Mouse (Mus musculus) right cerebral cortex, postnatal 10 days (tissue): Measurements from ENCODE around the gene Slc23a4.

Experiments used
- DNase-seq, 2 experiments: peaks; one replicate each; pipeline ENCODE4 v3.0.0; 2021; ENCODE audit warnings: low spot score in 2 of 2

Gene Slc23a4

DNA sequence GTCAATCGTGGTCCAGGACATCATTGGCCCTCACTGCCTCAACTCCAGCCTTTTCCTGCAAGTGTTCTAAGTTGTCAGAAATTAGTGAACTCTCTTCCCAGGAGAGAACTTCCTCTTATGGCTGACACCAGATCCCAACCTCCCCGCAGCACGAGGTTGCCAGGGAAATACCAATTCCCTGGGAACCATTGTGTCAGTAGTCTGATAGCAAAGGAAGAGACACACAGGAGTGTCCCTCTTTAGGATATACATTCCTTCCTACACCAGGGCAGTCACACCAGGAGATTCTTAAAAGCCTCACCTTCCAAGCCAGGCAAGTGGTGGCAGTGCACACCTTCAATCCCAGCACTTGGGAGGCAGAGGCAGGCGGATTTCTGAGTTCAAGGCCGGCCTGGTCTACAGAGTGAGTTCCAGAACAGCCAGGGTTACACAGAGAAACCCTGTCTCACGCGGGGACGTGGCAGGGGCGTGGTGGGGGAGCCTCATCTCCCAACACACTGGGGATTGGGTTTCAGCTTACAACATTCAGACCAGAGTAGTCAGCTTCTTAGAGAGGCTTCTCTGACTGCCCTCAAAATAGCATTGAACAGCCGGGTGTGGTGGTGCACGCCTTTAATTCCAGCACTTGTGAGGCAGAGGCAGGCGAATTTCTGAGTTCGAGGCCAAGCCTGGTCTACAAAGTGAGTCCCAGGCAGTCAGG lies 74.7 kb downstream of the Slc23a4 start:
- DNase-seq: no peak

DNA sequence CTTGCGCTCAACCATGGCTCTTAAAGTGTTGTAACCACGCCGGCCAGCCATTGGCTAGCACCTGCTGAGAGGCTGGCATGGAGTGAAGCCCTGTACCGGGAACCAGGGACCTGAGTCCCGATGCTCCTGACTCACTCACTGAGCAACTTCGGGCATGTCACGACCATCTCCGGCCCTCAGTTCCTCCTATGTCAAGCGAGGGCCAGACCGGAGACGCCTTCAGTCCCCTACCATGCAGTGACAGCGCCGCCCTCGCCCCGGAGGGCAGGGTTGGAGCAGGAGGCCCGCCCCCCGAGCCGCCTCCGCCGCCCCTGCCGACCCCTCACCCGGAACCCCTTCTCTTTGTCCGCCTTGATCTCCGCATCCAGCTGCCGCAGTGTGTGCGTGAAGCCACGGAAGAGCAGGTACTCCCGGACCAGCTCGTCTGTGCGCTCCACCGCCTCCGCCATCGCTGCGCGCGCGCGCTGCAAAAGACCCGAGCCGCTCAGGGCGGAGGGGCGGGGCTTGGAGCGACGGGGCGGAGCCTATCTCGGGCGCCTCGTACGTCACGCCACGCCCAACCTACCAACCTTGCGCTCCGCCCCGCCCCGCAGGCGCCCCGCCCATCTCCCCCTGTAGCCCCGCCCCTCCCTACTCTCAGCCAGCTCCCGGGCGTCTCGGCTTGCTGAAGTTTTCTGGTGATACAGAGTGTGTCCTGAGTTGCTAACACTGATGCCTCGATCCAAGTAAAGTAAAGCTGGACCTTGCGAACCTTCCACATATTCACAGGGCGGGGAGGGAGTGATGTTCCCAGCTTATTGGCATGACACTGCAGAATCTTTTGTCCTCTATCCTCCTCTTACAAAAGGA lies 77.6 kb downstream of the Slc23a4 start, which contains the start of gene Wdr91:
TSS of gene Wdr91 (minus strand) at position 506 of the 849 bp plus-strand sequence.
- peak; percentile 93 to 95 for DNase-seq

DNA sequence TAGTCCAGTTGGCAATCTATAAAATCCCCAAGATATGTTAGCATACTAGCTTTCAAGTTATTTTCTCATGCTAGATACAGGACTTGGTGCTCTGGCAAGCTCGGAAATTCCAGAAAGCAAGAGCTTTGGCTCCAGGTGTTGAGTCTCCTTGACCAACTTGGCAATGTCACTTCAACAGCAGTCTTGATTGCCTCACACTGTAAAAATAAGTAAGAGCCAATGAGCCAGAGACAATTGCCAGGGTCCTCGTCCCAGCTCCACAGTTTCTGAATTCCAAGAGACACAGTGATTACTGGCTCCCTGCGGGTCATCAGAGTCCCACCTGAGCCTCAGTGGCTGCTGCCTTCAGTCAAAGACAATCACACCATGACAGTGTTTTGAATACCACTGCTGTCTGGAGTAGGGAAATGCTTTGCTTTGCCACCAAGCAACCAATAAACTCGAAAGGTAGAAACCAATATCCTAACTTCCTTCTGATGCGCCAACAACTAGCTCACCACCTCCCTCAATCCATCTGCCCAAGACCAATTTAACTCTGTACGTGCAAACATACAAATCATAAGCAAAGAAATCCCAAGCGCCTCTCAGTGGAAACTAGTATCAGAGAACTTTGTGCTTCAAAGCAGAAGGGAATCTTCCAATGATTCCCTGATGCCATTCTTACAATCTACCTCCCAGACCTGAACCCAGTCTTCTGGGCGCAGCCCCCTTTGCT lies 78.4 kb downstream of the Slc23a4 start:
- DNase-seq: no peak

DNA sequence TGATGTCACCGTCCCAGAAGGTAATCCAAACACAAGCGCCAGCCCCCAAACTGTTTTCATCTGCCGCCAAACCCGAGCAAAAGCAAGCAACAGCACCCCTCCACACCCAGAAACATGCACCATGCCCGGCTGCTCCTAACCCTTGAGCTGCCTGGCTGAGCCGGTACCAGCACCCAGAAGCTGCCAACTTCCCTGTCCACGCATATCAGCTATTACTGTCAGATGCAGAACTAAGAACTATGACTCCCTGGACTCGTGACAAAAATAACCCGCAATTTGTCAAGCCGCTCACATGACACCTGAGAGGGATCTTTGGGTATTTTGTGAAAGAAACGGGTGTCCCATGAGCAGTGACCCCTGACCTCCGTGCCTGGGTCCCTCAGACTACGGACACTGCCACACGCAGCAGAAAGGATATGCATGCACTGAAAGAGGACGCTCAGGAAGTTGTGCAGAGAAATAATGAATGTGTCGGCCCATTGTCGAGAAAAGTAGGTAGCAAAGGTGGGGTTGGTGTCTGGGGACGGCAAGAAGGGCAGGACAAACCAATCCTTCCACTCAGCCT lies 80.4 kb downstream of the Slc23a4 start:
- no peak for DNase-seq

DNA sequence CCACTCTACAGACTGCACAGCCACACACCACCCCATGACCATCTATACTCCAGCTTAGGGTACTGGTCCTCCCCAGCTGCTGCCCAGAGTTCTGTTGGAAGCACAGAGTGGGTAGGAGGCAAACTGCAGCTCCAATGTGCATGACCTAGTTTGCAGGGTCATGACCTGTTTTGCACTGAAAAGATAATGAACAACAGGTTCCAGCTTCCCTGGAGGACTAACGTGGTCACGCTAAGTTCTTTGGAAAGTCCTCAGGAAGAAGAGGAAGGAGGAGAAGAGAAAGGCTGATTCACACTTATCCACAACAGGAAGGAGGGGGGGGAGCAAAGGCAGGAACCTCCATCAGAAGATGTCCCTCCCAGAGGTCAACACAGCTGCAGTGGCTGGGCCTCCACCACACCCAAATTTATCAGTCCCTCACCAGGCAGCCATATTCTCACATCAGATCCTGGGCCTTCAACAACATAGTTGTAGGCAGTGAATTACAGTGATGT lies 81.0 kb downstream of the Slc23a4 start:
- no peak for DNase-seq

DNA sequence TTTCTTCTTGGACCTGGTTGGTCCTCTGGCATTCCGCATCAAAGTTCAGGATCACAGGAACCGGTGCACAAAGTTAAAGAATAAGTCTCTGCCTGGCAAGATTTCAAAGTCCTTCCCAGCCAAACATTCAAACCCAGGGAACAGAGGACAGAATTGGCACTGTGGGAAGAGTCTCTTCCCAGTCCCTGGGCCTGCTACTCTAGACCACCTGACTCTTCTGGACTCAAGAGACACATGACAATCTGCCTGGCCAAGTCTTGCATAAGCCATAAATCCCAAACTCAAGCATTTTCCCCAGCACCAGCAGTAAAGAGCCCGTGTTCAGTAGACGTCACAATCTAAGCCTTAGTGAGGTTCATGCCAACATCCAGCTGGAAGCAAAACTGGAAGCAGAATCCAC lies 81.5 kb downstream of the Slc23a4 start:
- peak; percentile 35 to 50 for DNase-seq

DNA sequence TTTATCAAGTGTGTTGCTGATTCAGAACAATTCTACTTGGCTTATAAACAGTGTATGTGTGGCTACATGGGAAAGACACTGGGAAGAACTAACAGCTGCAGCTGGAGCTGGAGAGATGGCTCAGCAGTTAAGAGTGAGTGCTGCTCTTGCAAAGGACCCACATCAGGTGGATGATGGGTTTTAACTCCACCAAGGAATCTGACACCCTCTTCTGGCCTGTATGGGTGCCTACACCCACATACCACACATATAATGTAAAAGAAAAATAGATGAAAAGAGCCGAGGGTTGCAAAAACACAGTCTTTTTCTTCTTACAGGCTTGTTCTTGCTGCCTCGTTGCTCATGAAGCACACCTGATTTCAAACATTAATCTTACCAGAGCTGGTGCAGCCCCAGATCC lies 82.1 kb downstream of the Slc23a4 start:
- DNase-seq: no peak

DNA sequence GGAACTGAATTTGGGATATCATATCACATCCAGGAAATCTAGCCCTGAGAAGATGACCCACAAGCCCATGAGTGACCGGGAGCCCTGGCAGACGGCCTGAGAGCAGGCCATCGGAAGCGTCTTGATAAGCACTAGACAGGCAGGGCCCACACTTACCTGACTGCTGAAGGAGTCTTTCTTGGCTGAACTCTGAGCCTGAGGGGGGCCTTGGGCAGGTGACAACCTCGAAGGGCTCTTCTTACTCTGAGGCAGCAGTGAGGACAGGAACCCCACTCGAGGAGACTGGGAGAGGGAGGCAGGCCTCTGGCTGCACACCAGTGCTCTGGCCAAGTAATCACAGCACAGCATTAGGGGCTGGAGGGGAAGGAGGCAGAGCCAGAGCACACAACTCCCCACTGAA lies 83.8 kb downstream of the Slc23a4 start:
- no peak for DNase-seq

DNA sequence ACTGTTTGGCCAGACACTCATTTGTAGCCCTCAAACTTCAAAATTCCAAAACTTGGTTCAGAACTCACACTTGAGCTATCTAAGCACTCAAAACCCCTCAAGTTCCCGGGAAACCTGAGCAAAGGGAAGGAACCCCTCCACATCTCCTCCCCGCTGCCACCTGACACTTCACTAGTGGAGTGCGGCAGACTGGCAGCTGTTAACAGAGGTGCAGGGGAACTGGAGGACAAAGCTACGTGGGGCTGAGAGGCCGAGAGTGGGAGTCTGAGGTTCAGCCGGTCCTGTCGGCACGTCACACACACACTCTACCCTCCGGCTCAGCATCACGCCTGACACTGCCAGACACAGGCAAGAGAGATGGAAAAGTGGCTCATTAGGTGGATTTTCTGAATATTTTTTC lies 84.4 kb downstream of the Slc23a4 start:
- DNase-seq: no peak

DNA sequence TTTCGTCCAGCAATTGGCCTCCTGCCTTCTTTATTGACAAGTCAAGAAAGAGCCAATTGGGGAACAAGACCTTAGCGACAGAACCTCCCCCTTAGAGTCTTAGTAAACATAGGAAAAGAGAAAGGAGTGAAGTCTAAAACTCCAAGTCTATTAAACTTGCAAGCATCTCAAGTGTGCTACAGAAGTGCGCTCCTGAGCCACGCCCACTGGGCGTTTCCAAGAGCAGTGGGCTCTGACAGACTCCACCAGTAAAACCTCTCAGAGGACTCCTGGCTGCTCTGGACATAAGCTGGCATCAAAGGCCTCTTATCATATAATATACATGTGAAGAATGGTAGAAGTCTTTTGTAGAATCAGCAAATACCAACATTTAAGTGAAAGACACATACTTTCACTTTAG lies 84.8 kb downstream of the Slc23a4 start:
- DNase-seq: no peak

DNA sequence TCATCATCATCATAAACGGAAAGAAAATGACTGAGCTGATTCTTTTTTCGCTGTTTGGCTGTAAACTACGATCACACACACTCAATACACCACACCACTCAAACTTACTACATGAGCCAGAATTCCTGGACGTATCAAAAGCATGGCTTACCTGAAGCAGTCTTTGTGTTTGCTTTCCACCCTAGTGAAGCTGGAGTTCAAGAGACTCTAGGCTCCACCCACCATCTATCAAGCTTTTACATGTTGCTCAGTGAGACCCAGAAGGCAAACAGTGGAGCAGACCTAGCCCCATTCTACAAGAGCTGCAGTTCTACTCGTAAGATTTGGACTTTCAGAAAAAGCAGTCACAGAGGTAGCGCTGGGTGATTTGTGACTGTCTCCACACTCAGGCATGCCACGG lies 85.6 kb downstream of the Slc23a4 start:
- no peak for DNase-seq

DNA sequence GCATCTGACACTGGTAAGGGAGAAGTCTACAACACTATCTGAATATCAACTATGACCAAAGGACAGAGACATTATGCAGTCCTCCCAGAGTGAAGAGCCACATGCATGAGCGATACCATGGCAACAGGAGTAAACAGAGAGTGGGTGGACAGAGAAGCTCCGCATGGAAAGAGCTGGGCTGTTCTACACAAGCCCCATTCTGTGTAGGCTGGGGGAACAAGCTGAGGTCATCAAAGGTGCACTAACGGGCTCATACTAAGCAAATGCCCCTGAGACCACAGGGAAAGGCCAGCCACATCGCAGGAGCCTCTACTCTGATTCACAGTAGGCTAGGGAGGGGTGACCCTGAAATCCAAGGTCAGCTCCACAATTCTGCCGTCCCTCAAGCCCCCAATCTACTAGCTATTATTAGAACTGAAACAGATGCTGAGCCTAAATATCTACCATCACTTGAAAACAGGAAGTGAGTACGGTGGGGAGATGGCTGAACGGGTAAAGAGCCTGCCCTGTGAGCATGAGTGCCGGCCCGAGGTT lies 86.2 kb downstream of the Slc23a4 start:
- DNase-seq: no peak

DNA sequence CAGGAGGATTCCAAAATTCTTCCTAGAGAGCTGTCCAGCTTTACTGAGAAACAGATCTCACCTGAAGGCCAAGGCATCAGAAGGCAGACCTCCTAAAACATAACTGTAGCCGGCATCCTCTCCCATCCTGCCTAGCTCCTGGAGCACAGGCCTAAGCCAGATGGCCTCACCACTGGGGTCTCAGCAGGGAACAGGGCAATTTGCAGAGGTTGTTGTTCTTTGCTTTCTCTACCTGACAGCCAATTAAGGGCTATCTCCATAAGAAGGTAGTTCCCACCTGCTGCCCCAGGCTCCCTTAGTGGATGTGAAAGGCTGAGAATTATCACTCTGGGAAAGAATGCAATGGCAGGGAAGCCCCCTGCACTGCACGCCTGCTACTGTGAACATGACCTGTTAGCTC lies 87.2 kb downstream of the Slc23a4 start:
- no peak for DNase-seq

DNA sequence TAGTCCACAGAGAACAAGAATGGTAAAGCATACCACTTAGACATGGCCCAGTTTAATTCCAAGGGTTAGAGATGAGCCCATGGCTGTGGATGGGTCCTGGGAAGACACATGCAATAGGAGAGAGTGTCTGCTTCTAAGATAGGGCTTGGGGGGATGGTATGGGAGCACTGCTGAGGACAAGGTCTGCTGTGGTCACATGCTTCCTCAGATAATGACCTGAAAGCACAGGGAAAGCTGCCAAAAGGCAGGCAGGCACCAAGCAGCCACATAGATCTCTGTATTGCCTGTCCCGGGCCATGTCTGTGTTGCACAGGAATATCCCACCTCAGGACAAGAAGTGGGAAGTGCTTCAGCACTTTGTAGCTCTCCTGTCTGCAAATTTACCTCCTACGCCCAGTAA lies 89.1 kb downstream of the Slc23a4 start:
- no peak for DNase-seq

DNA sequence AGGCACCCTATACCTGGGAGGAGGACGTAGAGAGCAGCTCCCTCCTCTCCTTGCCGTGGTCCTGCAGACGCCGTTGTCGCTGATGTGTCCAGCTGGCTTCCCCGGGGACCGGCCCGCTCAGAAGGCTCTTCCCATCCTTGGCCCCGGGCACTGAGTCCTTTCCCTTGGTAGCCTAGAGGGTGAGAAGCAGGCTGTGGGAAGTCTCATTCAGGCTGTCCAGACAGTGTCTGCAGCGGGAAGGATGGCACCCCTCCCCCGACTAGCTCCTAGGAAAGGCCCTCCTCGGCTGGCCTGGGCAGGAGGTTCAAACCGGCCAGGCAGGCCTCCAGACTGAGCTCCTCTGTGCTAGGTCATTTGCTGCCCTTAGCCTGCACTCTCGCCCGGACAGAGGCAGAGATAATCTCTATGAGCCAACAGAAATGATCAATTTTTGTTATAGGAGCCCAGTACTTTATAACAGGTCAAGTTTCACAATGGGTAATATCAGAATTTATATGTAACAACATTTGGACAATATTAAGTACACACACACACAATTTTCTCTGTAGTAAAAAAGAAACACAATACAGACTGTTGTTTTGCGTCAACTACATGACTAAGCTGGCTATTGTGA lies 91.9 kb downstream of the Slc23a4 start:
- no peak for DNase-seq

DNA sequence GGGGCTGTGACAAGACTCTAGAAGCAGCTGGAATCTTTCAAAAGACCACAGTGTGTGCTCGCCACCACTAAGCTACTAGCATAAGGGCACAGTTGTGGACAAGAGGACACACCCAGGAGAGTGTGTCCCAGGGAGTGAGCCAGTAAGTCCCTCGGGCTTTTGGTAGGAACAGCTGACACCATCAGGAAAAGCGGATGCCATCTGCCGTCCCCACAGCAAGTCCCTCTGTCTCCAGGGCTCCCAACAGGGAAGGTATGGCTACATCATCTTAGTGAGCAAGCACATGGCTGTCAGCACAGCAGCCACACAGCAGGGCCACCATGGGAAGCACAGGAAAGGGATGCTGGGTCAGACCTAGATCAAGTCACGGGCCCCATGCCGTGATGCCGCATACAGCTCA lies 92.6 kb downstream of the Slc23a4 start:
- no peak for DNase-seq
